Mouse (Mus musculus) bone marrow, adult 2 months (tissue): ENCODE measurements around the gene Myo15b.

Experiments used
- CTCF ChIP-seq: fragments of 200-500 bp; IDR thresholded peaks from 2 replicates; pipeline ENCODE4 v1.5.1; 2011; ENCODE audit warnings: low read length, control low read depth; ENCODE audit not compliant: control insufficient read depth, insufficient read depth
- POLR2A ChIP-seq: fragments of 200-500 bp; IDR thresholded peaks from 2 replicates; pipeline ENCODE4 v1.6.1; 2011; ENCODE audit warnings: low read depth, mild to moderate bottlenecking, control low read depth, low read length, borderline replicate concordance; ENCODE audit not compliant: control insufficient read depth

- no peak for TF ChIP-seq CTCF
- TF ChIP-seq POLR2A = no peak
Measured at GRCm38 (mm10) chr11:115902177-115902576, 44.0 kb downstream of the Myo15b start.
